ENCODE assay signal across 13 mouse cellular contexts in the genomic region with DNA sequence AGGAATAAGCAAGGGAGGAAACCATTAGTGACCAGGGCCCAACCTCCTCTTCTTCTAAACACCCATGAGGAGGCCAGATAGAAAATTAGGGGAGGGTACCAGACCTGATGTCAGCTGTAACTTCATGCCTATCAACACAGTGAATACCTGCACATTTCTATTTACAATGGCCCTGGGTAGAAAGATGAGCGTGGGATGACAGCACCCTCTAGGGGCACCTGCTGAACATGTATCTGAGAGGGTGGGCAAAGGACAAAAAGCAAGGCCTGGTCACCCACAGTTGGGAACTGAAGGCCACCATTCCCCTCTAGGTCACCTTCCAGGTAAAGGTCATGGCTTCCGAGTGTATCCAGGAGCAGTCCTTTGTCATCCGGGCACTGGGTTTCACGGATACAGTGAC. TPM values are rescaled to one million over a fixed set of nuclear protein-coding genes. Genes with fewer than 3 reads are reported as not detected.
DNase-seq lines count a peak whose midpoint lies in the region; ATAC-seq and TF ChIP-seq lines count a peak whose summit lies in the region.
"Had no signal": no experiment of that assay in that cellular context is flagged by ENCODE, and none has a peak within 500 bp of the region (broad histone marks: within the 10 kb centered on the region; RNA-seq: fewer than 3 reads in every experiment).

No protein-coding gene starts in this region.

- no peak for ATAC-seq in forebrain, postnatal 0 days
- no peak for ATAC-seq in forebrain, embryonic 13.5 days
- ATAC-seq in liver, embryonic 14.5 days (ENCODE audit: insufficient read depth): no peak

- H3K9ac ChIP-seq in forebrain, postnatal 0 days: no peak overlapping the region
- no peak overlapping the region for H3K9ac ChIP-seq in forebrain, embryonic 13.5 days
- H3K9ac ChIP-seq in liver, embryonic 14.5 days (replicated peaks): no peak overlapping the region
- H3K9ac ChIP-seq: embryonic facial prominence, embryonic 12.5 days; forebrain, embryonic 12.5 days had no signal

- H3K4me2 ChIP-seq in forebrain, postnatal 0 days (ENCODE audit: low read depth): no peak overlapping the region
- H3K4me2 ChIP-seq in forebrain, embryonic 13.5 days: no peak overlapping the region
- H3K4me2 ChIP-seq in liver, embryonic 14.5 days (ENCODE audit: low read depth): no peak overlapping the region
- H3K4me2 ChIP-seq: embryonic facial prominence, embryonic 12.5 days; forebrain, embryonic 12.5 days had no signal

- no peak for DNase-seq in forebrain, postnatal 0 days
- DNase-seq in liver, embryonic 14.5 days (ENCODE audit: low read depth in 3 of 3, low spot score in 3 of 3): no peak
- no peak for DNase-seq in liver
- DNase-seq in induced T-regulatory cell, adult 2 months (ENCODE audit: low read depth): peak; percentile 45
- no peak for DNase-seq in testis, postnatal 10 days (ENCODE audit: low spot score)
- DNase-seq in gastrocnemius, adult 18-20 months (ENCODE audit: low spot score): no peak
- DNase-seq: heart, adult 11 months had no signal

- H3K36me3 ChIP-seq in forebrain, postnatal 0 days (ENCODE audit: insufficient read depth): no peaks in the 10 kb centered on the region
- H3K36me3 ChIP-seq in forebrain, embryonic 13.5 days (ENCODE audit: poor library complexity, severe bottlenecking): no peaks in the 10 kb centered on the region
- H3K36me3 ChIP-seq in liver, embryonic 14.5 days (replicated peaks; ENCODE audit: control insufficient read depth, insufficient read depth, low read depth): no peaks in the 10 kb centered on the region
- H3K36me3 ChIP-seq in E14TG2a.4 (ENCODE audit: insufficient read depth, low read length): no peaks in the 10 kb centered on the region
- H3K36me3 ChIP-seq: embryonic facial prominence, embryonic 12.5 days; forebrain, embryonic 12.5 days had no signal

- H3K4me1 ChIP-seq in forebrain, postnatal 0 days (ENCODE audit: insufficient read depth): no peaks in the 10 kb centered on the region
- no peaks in the 10 kb centered on the region for H3K4me1 ChIP-seq in forebrain, embryonic 13.5 days
- peaks cover 0 to 13% of the 10 kb centered on the region in 2 experiments; a peak in 3 of 4 replicates for H3K4me1 ChIP-seq in liver, embryonic 14.5 days (replicated peaks; ENCODE audit: control insufficient read depth in 2 of 2, insufficient read depth in 2 of 2, low read length in 1 of 2)
- H3K4me1 ChIP-seq in E14TG2a.4 (replicated peaks; ENCODE audit: low read depth, low read length): 0 out of 2 replicates have a peak, but pooled peaks cover 4% of the 10 kb centered on the region
- H3K4me1 ChIP-seq: embryonic facial prominence, embryonic 12.5 days; forebrain, embryonic 12.5 days had no signal

- no peak overlapping the region for H3K27ac ChIP-seq in forebrain, postnatal 0 days (ENCODE audit: low read depth, low read length)
- no peak overlapping the region for H3K27ac ChIP-seq in forebrain, embryonic 13.5 days
- no peak overlapping the region for H3K27ac ChIP-seq in liver, embryonic 14.5 days
- H3K27ac ChIP-seq: embryonic facial prominence, embryonic 12.5 days; forebrain, embryonic 12.5 days had no signal

- H3K9me3 ChIP-seq in forebrain, postnatal 0 days (ENCODE audit: low read length): no peaks in the 10 kb centered on the region
- H3K9me3 ChIP-seq in forebrain, embryonic 13.5 days (replicated peaks): no peaks in the 10 kb centered on the region
- no peaks in the 10 kb centered on the region for H3K9me3 ChIP-seq in liver, embryonic 14.5 days (ENCODE audit: control insufficient read depth, low read length)
- H3K9me3 ChIP-seq in E14TG2a.4 (ENCODE audit: low read length): no peaks in the 10 kb centered on the region
- H3K9me3 ChIP-seq: embryonic facial prominence, embryonic 12.5 days; forebrain, embryonic 12.5 days had no signal

- H3K27me3 ChIP-seq in forebrain, postnatal 0 days (ENCODE audit: insufficient read depth, low read length): no peaks in the 10 kb centered on the region
- H3K27me3 ChIP-seq in forebrain, embryonic 13.5 days: no peaks in the 10 kb centered on the region
- no peaks in the 10 kb centered on the region for H3K27me3 ChIP-seq in liver, embryonic 14.5 days (ENCODE audit: control insufficient read depth, insufficient read depth, low read length)
- H3K27me3 ChIP-seq in E14TG2a.4 (ENCODE audit: insufficient read depth, low read length): peaks cover 5% of the 10 kb centered on the region; the same call in 1 of the 2 replicates
- H3K27me3 ChIP-seq: embryonic facial prominence, embryonic 12.5 days; forebrain, embryonic 12.5 days had no signal

- no peak for TF ChIP-seq EP300 in liver, embryonic 14.5 days (IDR thresholded peaks at IDR 0.05; ENCODE audit: low read depth)

- no peak overlapping the region for H3K4me3 ChIP-seq in forebrain, postnatal 0 days (ENCODE audit: low read depth, low read length)
- no peak overlapping the region for H3K4me3 ChIP-seq in forebrain, embryonic 13.5 days
- no peak overlapping the region for H3K4me3 ChIP-seq in liver, embryonic 14.5 days (ENCODE audit: insufficient read depth in 1 of 2, low read depth in 2 of 2, low read length in 2 of 2)
- no peak overlapping the region for H3K4me3 ChIP-seq in E14TG2a.4 (replicated peaks; ENCODE audit: low read length)
- H3K4me3 ChIP-seq: embryonic facial prominence, embryonic 12.5 days; forebrain, embryonic 12.5 days had no signal

- WGBS in forebrain, postnatal 0 days: 83% methylated on average over 4 of the region's 4 CpGs
- WGBS in forebrain, embryonic 13.5 days: 84% methylated on average over 4 of the region's 4 CpGs
- WGBS in liver, embryonic 14.5 days (ENCODE audit: insufficient replicate concordance): 71% methylated on average over 4 of the region's 4 CpGs

- peak; percentile 34; the same call in 1 of the 2 replicates for TF ChIP-seq CTCF in forebrain, postnatal 0 days (IDR thresholded peaks at IDR 0.05; ENCODE audit: low read depth)
- peak; percentile 57 for TF ChIP-seq CTCF in liver, embryonic 14.5 days (IDR thresholded peaks at IDR 0.05; ENCODE audit: low read depth)
- peak; percentile 9; the same call in 1 of the 2 replicates for TF ChIP-seq CTCF in E14TG2a.4 (conservative IDR thresholded peaks at IDR 0.05; ENCODE audit: low read length)

RNA-seq across cellular contexts. Expression of a gene that starts 23.9 kb away (rescaled TPM):
- 69.6 and 98.3 TPM in 2 replicates for total RNA-seq in forebrain, postnatal 0 days (2014; rRNA removed)
- 67.1 and 74.2 TPM in 2 replicates for polyA plus RNA-seq in forebrain, postnatal 0 days (2015; fragmentation: Nextera tagmentation; extraction: Ambion mirVana)
- 57.8 and 63.6 TPM in 2 replicates for polyA plus RNA-seq in forebrain, embryonic 13.5 days (2015; fragmentation: Nextera tagmentation; extraction: Ambion mirVana)
- 36.6 and 40.5 TPM in 2 replicates for polyA plus RNA-seq in liver, embryonic 14.5 days (2012; rRNA removed)
- 64.8 and 69.1 TPM in 2 replicates for polyA plus RNA-seq in liver, embryonic 14.5 days (2014; fragmentation: Nextera tagmentation; extraction: Ambion mirVana)
- 10 to 100 TPM; 23.0 to 33.6 TPM for total RNA-seq in gastrocnemius, adult 18-20 months (2021)

RNA-seq across cellular contexts. Expression of a gene that starts 27.6 kb away (rescaled TPM):
- total RNA-seq in forebrain, postnatal 0 days (2014; rRNA removed): 0.77 and 1.1 TPM in 2 replicates
- 0.86 and 1.2 TPM in 2 replicates for polyA plus RNA-seq in forebrain, postnatal 0 days (2015; fragmentation: Nextera tagmentation; extraction: Ambion mirVana)
- 0.34 and 0.37 TPM in 2 replicates for polyA plus RNA-seq in forebrain, embryonic 13.5 days (2015; fragmentation: Nextera tagmentation; extraction: Ambion mirVana)
- polyA plus RNA-seq in liver, embryonic 14.5 days (2012; rRNA removed): 7.1 and 8.7 TPM in 2 replicates
- polyA plus RNA-seq in liver, embryonic 14.5 days (2014; fragmentation: Nextera tagmentation; extraction: Ambion mirVana): 9.2 and 11.1 TPM in 2 replicates
- 1 to 10 TPM; 1.4 to 1.7 TPM for total RNA-seq in gastrocnemius, adult 18-20 months (2021)

RNA-seq across cellular contexts. Expression of a gene that starts 42.1 kb away (rescaled TPM):
- total RNA-seq in forebrain, postnatal 0 days (2014; rRNA removed): 42.2 and 43.2 TPM in 2 replicates
- polyA plus RNA-seq in forebrain, postnatal 0 days (2015; fragmentation: Nextera tagmentation; extraction: Ambion mirVana): 30.4 and 34.9 TPM in 2 replicates
- polyA plus RNA-seq in forebrain, embryonic 13.5 days (2015; fragmentation: Nextera tagmentation; extraction: Ambion mirVana): 37.5 and 38.7 TPM in 2 replicates
- 9.6 and 13.9 TPM in 2 replicates for polyA plus RNA-seq in liver, embryonic 14.5 days (2012; rRNA removed)
- polyA plus RNA-seq in liver, embryonic 14.5 days (2014; fragmentation: Nextera tagmentation; extraction: Ambion mirVana): 16.7 and 19.5 TPM in 2 replicates
- total RNA-seq in gastrocnemius, adult 18-20 months (2021): 1 to 10 TPM; 6.9 to 8.7 TPM

RNA-seq across cellular contexts. Expression of a gene that starts 48.3 kb away (rescaled TPM):
- 270 and 305 TPM in 2 replicates for total RNA-seq in forebrain, postnatal 0 days (2014; rRNA removed)
- polyA plus RNA-seq in forebrain, postnatal 0 days (2015; fragmentation: Nextera tagmentation; extraction: Ambion mirVana): 381 and 398 TPM in 2 replicates
- 329 and 347 TPM in 2 replicates for polyA plus RNA-seq in forebrain, embryonic 13.5 days (2015; fragmentation: Nextera tagmentation; extraction: Ambion mirVana)
- polyA plus RNA-seq in liver, embryonic 14.5 days (2012; rRNA removed): 74.1 and 109 TPM in 2 replicates
- 82.5 and 87.7 TPM in 2 replicates for polyA plus RNA-seq in liver, embryonic 14.5 days (2014; fragmentation: Nextera tagmentation; extraction: Ambion mirVana)
- total RNA-seq in gastrocnemius, adult 18-20 months (2021): 10 to 100 TPM; 44.5 to 47.4 TPM

RNA-seq across cellular contexts. Expression of a gene that starts 48.4 kb away (rescaled TPM):
- total RNA-seq in forebrain, postnatal 0 days (2014; rRNA removed): not detected in 2 replicates
- polyA plus RNA-seq in forebrain, postnatal 0 days (2015; fragmentation: Nextera tagmentation; extraction: Ambion mirVana): 27.7 and 33.6 TPM in 2 replicates
- 2.3 TPM in 1 of 2 replicates, not detected in the other for polyA plus RNA-seq in forebrain, embryonic 13.5 days (2015; fragmentation: Nextera tagmentation; extraction: Ambion mirVana)
- 0.09 TPM in 1 of 2 replicates, not detected in the other for polyA plus RNA-seq in liver, embryonic 14.5 days (2012; rRNA removed)
- not detected in 2 replicates for polyA plus RNA-seq in liver, embryonic 14.5 days (2014; fragmentation: Nextera tagmentation; extraction: Ambion mirVana)
- total RNA-seq in gastrocnemius, adult 18-20 months (2021): 10 to 100 TPM in 1 of 2 experiments, 1 to 10 TPM in 1; 8.6 to 11.4 TPM
- polyA plus RNA-seq: hindbrain, embryonic 11.5 days; small intestine, adult 2 months had no signal
